Mouse (Mus musculus) cerebellum, adult 2 months (tissue): Measurements from ENCODE around the gene Sowahd. TPM values are rescaled to one million over a fixed set of nuclear protein-coding genes. Genes with fewer than 3 reads are reported as not detected.
A peak's percentile ranks its signal among the peaks of the same experiment; 100 is the strongest.

Experiments
- DNase-seq, 2 experiments: peaks; one replicate each; pipeline ENCODE4 v3.0.0; 2021
- H3K27ac ChIP-seq: fragments of 200-500 bp; 2 replicates; pipeline ENCODE4 v1.5.1; 2012; ENCODE audit warnings: low read length, control low read depth, inconsistent platforms; ENCODE audit not compliant: insufficient read depth
- H3K27me3 ChIP-seq: fragments of 200-500 bp; 2 replicates; pipeline ENCODE4 v1.6.1; 2012; ENCODE audit warnings: inconsistent platforms, mild to moderate bottlenecking, low read length, moderate library complexity; ENCODE audit not compliant: control insufficient read depth, insufficient read depth
- H3K4me1 ChIP-seq: fragments of 200-500 bp; 2 replicates; pipeline ENCODE4 v1.6.1; 2011; ENCODE audit warnings: low read length; ENCODE audit not compliant: control insufficient read depth, insufficient read depth
- H3K4me3 ChIP-seq: fragments of 200-500 bp; replicated peaks from 2 replicates; pipeline ENCODE3; 2011; ENCODE audit warnings: mild to moderate bottlenecking, low read depth, low read length, control low read depth; ENCODE audit not compliant: insufficient read depth
- CTCF ChIP-seq: fragments of 200-500 bp; IDR thresholded peaks from 2 replicates; pipeline ENCODE4 v1.5.1; 2011; ENCODE audit warnings: low read depth, mild to moderate bottlenecking, control low read depth, low read length, moderate library complexity, borderline replicate concordance; ENCODE audit not compliant: insufficient read depth
- POLR2A ChIP-seq: fragments of 200-500 bp; IDR thresholded peaks from 2 replicates; pipeline ENCODE4 v1.6.1; 2011; ENCODE audit warnings: low read length, control low read depth, borderline replicate concordance; ENCODE audit not compliant: insufficient read depth
- WGBS: fragments of 180-500 bp; shearing (Covaris S2); methylation state at CpG from one replicate; pipeline ENCODE4 v1.1.7; 2018; 5-methylcytosine and 5-hydroxymethylcytosine counted together
- polyA plus RNA-seq: library from polyadenylated mRNA; depleted of rRNA; stranded (reverse); fragments of >200 nt; gene quantifications from 2 replicates; pipeline ENCODE4 v1.2.3, GENCODE M21; 2012; rRNA removed

Sowahd gene
- not detected in 2 replicates for polyA plus RNA-seq

GRCm38 (mm10) chrX:37048066-37048889 is at the start of gene Sowahd:
TSS of gene Sowahd (plus strand) at chrX:37048845.
- Histone ChIP-seq H3K4me3 (peak within 1 kb of the TSS; percentile 28), H3K4me1 (peaks cover 2% of the 10 kb centered on the region; the same call in 1 of the 2 replicates), H3K27me3 (no peaks in the 10 kb centered on the region; the same call in 1 of the 2 replicates), H3K27ac (no peak within 1 kb of the TSS)
- 8% methylated on average over 36 of the region's 38 CpGs for WGBS
- no peak for TF ChIP-seq POLR2A
- peak in 1 of 2 experiments; percentile 5 for DNase-seq

- no peak for TF ChIP-seq POLR2A
- TF ChIP-seq CTCF = no peak
- no peaks in the 10 kb centered on the region for H3K27me3 ChIP-seq
- no peaks in the 10 kb centered on the region for H3K4me1 ChIP-seq
- WGBS = 59% methylated on average over 5 of the region's 5 CpGs
- no peak overlapping the region for H3K27ac ChIP-seq
- no peak overlapping the region for H3K4me3 ChIP-seq
- DNase-seq = no peak
Observed at GRCm38 (mm10) chrX:37013870-37014269, 34.8 kb upstream of the Sowahd start.

- WGBS = 89% methylated on average over 9 of the region's 9 CpGs
- no peak overlapping the region for H3K27ac ChIP-seq
- H3K4me3 ChIP-seq = no peak overlapping the region
- no peaks in the 10 kb centered on the region for H3K27me3 ChIP-seq
- DNase-seq = no peak
- H3K4me1 ChIP-seq = no peaks in the 10 kb centered on the region
- TF ChIP-seq CTCF (no peak), POLR2A (no peak)
Observed at GRCm38 (mm10) chrX:37018150-37018654, 30.4 kb upstream of the Sowahd start.

GRCm38 (mm10) chrX:37019045-37019444 is 29.6 kb upstream of the Sowahd start:
- no peaks in the 10 kb centered on the region for H3K27me3 ChIP-seq
- no peak for DNase-seq
- no peaks in the 10 kb centered on the region for H3K4me1 ChIP-seq
- 79% methylated on average over 3 of the region's 3 CpGs for WGBS
- no peak overlapping the region for H3K27ac ChIP-seq
- no peak overlapping the region for H3K4me3 ChIP-seq
- TF ChIP-seq POLR2A (no peak), CTCF (peak; percentile 16; the same call in 1 of the 2 replicates)

- WGBS = 13% methylated on average over 3 of the region's 3 CpGs
- Histone ChIP-seq H3K4me1 (no peaks in the 10 kb centered on the region), H3K27me3 (no peaks in the 10 kb centered on the region), H3K27ac (no peak overlapping the region), H3K4me3 (no peak overlapping the region)
- TF ChIP-seq POLR2A (no peak), CTCF (peak; percentile 73)
- DNase-seq = peak; percentile 50 to 66
Observed at GRCm38 (mm10) chrX:37022690-37023089, 26.0 kb upstream of the Sowahd start.

- WGBS = 33% methylated on average over 10 of the region's 10 CpGs
- Histone ChIP-seq H3K4me1 (no peaks in the 10 kb centered on the region), H3K27me3 (no peaks in the 10 kb centered on the region), H3K27ac (no peak overlapping the region), H3K4me3 (no peak overlapping the region)
- DNase-seq = no peak
- TF ChIP-seq CTCF = no peak
- TF ChIP-seq POLR2A = no peak
Observed at GRCm38 (mm10) chrX:37023652-37024309, 24.9 kb upstream of the Sowahd start.

GRCm38 (mm10) chrX:37028378-37028777 is 20.3 kb upstream of the Sowahd start:
- TF ChIP-seq CTCF = no peak
- no peak for TF ChIP-seq POLR2A
- Histone ChIP-seq H3K27me3 (no peaks in the 10 kb centered on the region), H3K4me3 (no peak overlapping the region), H3K27ac (no peak overlapping the region), H3K4me1 (no peaks in the 10 kb centered on the region)
- peak in 1 of 2 experiments; percentile 23 for DNase-seq
- WGBS = 13% methylated on average over 3 of the region's 3 CpGs

- 12% methylated on average over 9 of the region's 9 CpGs for WGBS
- no peaks in the 10 kb centered on the region for H3K4me1 ChIP-seq
- peak; percentile 27 to 60 for DNase-seq
- no peak overlapping the region for H3K4me3 ChIP-seq
- no peak for TF ChIP-seq POLR2A
- TF ChIP-seq CTCF = peak; percentile 60; the same call in 1 of the 2 replicates
- no peaks in the 10 kb centered on the region for H3K27me3 ChIP-seq
- H3K27ac ChIP-seq = no peak overlapping the region
Observed at GRCm38 (mm10) chrX:37042726-37043125, 5.9 kb upstream of the Sowahd start.
